Mouse (Mus musculus) heart, adult 11 months (tissue): ENCODE measurements around the gene Crocc.

Source experiments
- DNase-seq: peaks from one replicate; pipeline ENCODE4 v3.0.0; 2022

Gene Crocc

DNA sequence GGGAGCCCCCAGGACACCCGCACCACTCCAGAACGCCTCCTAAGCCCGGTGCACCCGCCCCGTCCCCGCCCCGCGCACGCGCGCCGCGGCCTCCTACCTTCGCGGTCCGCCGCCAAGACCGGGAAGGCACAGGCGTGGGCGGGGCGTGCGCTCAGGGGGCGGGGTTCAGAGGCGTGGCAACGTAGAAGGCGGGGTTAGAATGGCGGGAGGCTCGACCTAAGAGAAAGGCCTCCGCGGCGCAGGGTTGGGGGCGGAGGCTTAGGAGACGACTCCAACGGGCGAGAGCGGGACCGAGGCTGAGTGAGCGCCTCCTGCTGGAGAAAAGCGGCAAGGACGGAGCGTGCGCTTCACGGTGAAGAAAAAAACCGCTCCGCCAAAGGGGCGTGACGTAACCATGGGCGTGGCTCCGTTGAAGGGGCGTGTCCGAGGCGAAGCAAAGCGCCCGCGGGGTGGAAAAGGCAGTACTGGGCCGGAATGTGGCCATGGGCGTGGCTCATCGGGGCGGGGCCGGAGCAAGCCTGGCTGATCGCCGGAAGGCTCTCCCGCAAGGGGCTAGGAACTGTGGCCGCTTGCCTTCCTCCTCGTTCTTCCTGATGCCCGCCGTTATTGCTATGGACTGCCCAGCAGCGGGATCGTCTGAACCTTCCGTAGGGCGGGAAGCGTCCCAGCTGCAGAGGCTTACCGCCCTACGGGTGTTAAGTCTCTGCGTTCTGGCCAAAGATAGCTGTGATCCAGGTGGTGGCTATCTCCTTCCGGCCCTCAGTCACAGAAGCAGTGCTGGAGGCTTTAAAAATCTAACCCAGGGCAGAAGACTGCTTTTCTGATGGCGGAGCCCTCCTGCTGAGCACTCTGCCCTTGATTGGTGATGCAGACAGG lies at the start of gene Crocc:
Gene Crocc (minus strand): TSS at position 125 of the 876 bp plus-strand sequence.
- DNase-seq = peak; percentile 100

GRCm38 (mm10) chr4:141108196-141108732 lies 47.9 kb upstream of the Crocc start:
- DNase-seq = no peak

GRCm38 (mm10) chr4:141106526-141107183 lies 46.3 kb upstream of the Crocc start:
- no peak for DNase-seq

- no peak for DNase-seq
Observed at GRCm38 (mm10) chr4:141101855-141102254, 41.5 kb upstream of the Crocc start.

DNA sequence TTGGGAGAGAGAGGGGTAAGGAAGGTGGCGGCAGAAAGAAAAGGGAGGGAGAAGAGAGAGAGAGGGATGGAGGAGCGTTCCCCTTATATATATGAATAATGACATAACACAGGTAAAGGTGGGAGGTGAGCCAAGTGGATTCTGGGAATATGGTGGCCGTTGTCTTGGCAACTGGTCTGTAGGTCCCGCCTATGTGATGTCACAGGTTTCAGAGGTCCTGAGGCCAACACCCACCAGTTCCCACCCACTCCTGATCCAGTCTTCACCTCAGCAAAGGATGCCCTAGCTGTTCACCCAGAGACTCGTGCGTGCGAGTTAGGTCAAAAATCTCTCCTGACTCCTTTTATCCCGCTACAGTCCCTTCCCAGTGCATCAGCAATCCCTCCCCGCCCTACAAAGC lies 40.9 kb upstream of the Crocc start:
- no peak for DNase-seq

DNA sequence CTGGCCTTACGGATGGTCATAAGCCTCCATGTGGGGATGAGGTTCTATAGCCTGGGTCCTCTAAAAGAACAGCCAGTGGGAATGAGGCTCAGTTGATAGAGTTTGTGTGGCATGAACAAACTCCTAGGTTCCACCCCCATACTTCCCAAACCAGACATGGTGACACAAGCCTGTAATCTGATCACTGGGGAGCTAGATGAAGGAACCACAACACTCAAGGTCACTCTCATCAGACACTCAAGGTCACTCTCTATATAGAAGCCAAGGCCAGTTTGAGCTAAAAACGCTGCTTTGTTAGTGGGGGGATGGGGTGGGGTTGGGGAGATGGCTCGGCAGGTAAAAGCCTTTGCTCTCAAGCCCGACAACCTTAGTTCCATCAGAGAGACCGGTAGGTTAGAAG lies 39.6 kb upstream of the Crocc start:
- no peak for DNase-seq

DNA sequence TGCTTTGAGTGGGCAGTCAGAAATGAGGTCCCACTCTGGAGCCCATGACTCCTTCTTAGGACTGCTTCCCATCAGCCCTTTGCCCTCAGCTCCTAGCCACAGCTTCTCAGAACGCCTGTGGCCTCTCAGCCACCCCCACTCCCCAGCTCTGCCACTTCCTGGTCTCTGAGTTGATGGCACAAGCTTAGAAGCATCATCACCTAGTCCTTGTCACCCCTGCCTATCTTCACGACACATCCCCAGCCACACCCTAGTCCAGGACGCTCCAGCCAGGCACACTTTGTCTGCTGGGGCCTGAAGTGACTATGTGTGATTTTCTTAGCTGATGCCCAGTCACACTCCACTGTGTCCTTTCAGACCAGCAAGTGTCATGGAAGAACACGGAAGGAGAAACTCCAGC lies 38.6 kb upstream of the Crocc start:
- DNase-seq = no peak

GRCm38 (mm10) chr4:141096710-141097109 lies 36.4 kb upstream of the Crocc start:
- no peak for DNase-seq

DNA sequence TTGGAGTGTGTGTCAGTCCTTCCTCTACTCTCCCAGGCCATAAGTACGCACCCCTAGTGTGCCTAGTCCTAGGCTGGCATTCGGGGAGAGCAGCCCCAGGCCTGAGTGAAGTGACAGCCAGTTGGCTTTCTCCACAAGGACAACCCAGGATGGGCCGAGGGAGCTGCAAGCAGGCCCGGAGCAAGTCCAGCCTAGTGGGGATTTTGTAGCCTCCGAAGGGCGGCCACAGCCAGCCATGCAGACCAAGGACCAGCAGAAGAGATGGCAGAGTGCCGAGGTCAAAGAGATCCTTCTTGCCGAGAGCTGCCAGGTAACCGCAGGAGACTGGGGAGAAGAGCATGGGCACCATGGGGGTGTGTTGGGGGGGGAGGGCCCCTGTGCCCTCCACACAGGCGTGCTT lies 34.7 kb upstream of the Crocc start:
- peak; percentile 86 for DNase-seq

GRCm38 (mm10) chr4:141088714-141089113 lies 28.4 kb upstream of the Crocc start:
- no peak for DNase-seq

- DNase-seq = no peak
Observed at GRCm38 (mm10) chr4:141088033-141088432, 27.7 kb upstream of the Crocc start, which contains the start of gene Spata21. Spata21 (plus strand) TSS chr4:141088333.

GRCm38 (mm10) chr4:141086862-141087261 lies 26.5 kb upstream of the Crocc start:
- no peak for DNase-seq

GRCm38 (mm10) chr4:141078510-141079137 lies 18.3 kb upstream of the Crocc start:
- peak; percentile 90 for DNase-seq

GRCm38 (mm10) chr4:141077681-141078509 lies 17.5 kb upstream of the Crocc start, which contains the start of gene Necap2:
Necap2 (minus strand) TSS chr4:141078357.
- peak; percentile 99 for DNase-seq

GRCm38 (mm10) chr4:141076761-141077506 lies 16.6 kb upstream of the Crocc start:
- DNase-seq = peak; percentile 97

DNA sequence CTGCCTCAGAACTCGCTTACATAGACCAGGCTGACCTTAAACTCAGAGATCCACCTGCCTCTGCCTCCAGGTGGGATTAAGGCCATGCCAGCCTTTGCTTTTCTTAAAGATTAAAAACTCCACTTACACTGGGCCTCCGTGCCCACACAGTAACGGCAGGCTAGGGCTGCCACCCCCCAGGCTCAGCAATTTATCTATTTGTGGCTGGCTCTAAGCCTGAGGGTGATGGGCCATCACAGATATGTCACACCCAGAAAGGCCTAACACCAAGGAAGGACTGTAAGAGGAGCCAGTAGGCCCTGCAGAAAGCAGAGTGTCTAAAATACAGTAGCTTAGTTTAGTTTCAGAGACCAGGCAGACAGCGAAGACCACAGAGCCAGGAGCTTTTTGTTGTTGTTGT lies 13.8 kb upstream of the Crocc start:
- no peak for DNase-seq

- DNase-seq = peak; percentile 98
Observed at GRCm38 (mm10) chr4:141073661-141074060, 13.3 kb upstream of the Crocc start.

DNA sequence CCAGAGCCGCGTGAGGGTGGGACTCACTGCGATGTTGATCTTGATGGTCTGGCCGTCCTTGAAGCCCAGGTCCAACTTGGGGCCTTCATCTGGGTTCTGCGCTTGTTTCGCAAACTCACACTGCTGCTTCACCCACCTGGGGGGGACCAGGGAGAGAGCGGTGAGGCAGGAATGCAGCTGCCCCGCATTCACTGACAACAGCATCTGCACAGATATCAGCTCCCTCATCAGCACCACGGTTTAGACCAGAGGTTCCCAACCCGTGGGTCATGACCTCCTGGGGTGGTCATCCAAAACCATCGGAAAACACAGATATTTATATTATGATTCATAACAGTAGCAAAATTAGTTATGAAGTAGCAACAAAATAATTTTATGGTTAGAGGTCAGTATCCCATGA lies 12.2 kb upstream of the Crocc start:
- DNase-seq = peak; percentile 82

GRCm38 (mm10) chr4:141069731-141070130 lies 9.4 kb upstream of the Crocc start:
- DNase-seq = peak; percentile 91

DNA sequence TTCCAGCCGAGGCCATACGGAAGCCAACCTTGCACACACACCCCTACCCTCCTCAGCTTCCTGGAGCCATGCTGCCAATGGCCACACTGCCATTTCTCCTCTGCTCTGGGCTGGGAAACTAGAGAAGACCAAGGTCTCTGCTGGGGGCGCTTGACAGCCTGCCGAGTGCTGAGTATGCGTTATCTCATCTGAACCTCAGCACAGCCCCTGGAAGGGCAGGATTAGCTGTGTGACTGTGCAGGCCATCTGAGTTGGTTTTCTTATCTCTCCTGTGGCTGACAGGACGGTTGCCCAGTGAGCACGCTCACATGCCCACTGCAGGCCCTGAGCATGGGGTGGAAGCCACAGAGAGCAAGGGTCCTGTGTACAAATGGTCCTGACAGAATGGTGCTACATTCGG lies 8.3 kb upstream of the Crocc start:
- peak; percentile 90 for DNase-seq

DNA sequence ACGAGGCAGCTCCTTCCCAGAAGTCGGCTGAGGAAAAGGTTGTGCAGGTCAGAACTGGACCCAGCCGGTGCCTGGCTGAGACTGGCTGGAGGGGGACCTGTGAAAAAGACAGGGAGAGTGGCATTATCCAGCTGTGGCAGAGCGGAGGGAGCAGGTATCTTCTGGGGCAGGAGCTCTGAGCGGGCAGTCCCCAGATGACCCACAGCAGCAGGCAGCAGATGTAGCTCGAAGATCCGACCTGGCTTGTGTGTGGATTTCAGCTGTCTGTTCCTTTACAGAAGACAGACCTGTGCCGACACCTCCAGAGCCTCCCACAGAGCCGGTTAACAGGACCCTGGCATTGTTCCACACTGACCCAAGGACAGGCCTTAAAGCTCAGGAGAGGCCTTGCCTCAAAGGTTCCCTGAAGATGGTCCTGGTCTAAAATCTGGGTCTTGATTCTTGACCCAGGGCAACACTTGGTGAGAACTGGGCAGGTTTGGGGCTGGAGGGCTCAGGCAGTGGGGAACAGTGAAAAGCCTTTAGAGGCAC lies 7.2 kb upstream of the Crocc start:
- no peak for DNase-seq
